Mouse (Mus musculus): ENCODE data around the gene Cnbd2. TPM values are rescaled to one million over a fixed set of nuclear protein-coding genes. Genes with fewer than 3 reads are reported as not detected.

The Cnbd2 gene
- total RNA-seq, 4 experiments from 2014 or later, result 4.5 to 8.3 (median 7.3) TPM

Small RNA genes within 50 kb of the gene (microRNA-seq; reads per million reads assigned to microRNA genes)
- gene Gm22758, result 0 reads per million in 2 experiments
- 0 reads per million in 2 experiments for gene Gm22759

Other genes with a start within 250 kb of the Cnbd2 start
- 1 to 10 TPM; 2.9 to 4.0 (median 3.7) TPM for gene Spag4, start 247.1 kb upstream of the Cnbd2 start, total RNA-seq (2022)
- 10 to 100 TPM; 25.2 to 37.8 (median 34.2) TPM for gene Cpne1, start 200.3 kb upstream of the Cnbd2 start, total RNA-seq (2022)
- gene Rbm12, start 200.3 kb upstream of the Cnbd2 start, total RNA-seq (2022), result 10 to 100 TPM; 23.0 to 35.0 (median 26.7) TPM
- 10 to 100 TPM; 10.4 to 33.0 (median 23.4) TPM for gene Gm28036, start 185.2 kb upstream of the Cnbd2 start, total RNA-seq (2022)
- gene Romo1, start 168.3 kb upstream of the Cnbd2 start, total RNA-seq (2022), result 100 to 1,000 TPM; 115 to 163 (median 132) TPM
- 10 to 100 TPM; 40.8 to 43.5 (median 42.8) TPM for gene Nfs1, start 168.1 kb upstream of the Cnbd2 start, total RNA-seq (2022)
- gene Rbm39, start 132.1 kb upstream of the Cnbd2 start, total RNA-seq (2022), result 100 to 1,000 TPM; 276 to 295 (median 278) TPM
- 10 to 100 TPM; 72.9 to 93.9 (median 80.2) TPM for gene Phf20, start 115.8 kb upstream of the Cnbd2 start, total RNA-seq (2022)
- 10 to 100 TPM; 65.6 to 78.5 (median 72.1) TPM for gene Scand1, start 405 bp downstream of the Cnbd2 start, total RNA-seq (2022)
- 100 to 1,000 TPM; 359 to 405 (median 385) TPM for gene Epb41l1, start 108.6 kb downstream of the Cnbd2 start, total RNA-seq (2022)
- gene Aar2, start 235.3 kb downstream of the Cnbd2 start, total RNA-seq (2022), result 10 to 100 TPM; 34.8 to 36.6 (median 35.9) TPM

Measured in left cerebral cortex, adult 8-10 months (tissue).